Mouse (Mus musculus) liver, embryonic 14.5 days (tissue): ENCODE measurements around the gene Serpinb9e.
"Not testable (repeated sequence)": the region's sequence is repeated elsewhere in the genome, so short reads cannot be mapped to it uniquely, and the experiment has no call there.

ENCODE experiments used
- CTCF ChIP-seq: IDR thresholded peaks from 2 replicates; pipeline ENCODE4 v1.5.1; 2016; ENCODE audit warnings: antibody characterized with exemption, low read depth, control low read depth
- EP300 ChIP-seq: IDR thresholded peaks from 2 replicates; pipeline ENCODE4 v1.6.1; 2016; ENCODE audit warnings: antibody characterized with exemption, low read depth

DNA sequence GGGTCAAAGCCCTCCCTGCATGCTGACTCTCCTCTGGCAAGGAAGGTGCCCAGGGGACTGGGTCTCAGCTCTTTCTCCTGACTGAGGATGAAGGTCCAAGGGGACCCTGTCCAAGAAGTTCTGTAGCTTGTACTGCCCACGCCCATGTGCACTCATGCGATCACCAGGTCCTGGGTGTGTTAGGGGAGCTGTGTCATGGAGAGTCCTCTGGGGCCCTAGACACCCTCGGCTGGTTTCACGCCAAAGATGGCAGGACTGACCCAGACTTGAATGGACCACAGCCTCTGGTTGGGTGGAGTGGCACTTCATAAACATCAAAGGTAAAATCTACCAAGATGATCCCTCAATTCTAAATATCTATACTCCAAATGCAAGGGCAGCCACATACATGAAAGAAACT is 59.2 kb downstream of the Serpinb9e start:
- not testable (repeated sequence) for TF ChIP-seq CTCF, EP300
